In the genomic region with DNA sequence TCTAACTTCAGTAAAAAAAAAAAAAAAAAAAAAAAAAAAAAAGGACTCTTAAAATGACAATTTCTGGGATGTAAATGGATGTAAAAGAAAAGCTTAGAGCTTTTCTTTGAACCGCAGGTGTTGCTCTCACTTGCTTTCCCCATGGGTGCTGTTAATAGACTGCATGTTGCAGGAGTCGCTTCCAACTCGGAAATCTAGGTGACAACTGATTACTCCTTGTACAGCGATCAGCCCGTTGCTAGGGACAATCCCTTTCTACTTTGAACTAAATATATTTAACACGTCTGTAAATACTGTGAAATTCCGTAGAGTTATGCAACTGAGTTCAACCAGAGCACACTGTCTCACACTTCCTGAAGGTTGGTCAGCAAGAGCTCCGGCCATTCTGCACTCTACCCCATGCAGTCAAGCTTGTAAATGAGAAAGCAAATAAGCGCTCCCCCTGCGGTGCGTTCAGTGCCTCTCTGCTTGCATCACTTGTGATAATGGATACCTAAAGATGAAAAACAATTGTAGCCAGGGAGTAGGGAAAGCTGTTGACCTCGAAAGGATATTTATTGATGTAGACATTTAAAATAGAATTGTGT, we compare ENCODE assay signal across 10 mouse cellular contexts.
A peak's percentile ranks its signal among the peaks of the same experiment; 100 is the strongest.
DNase-seq lines count a peak whose midpoint lies in the region; ATAC-seq and TF ChIP-seq lines count a peak whose summit lies in the region.
"Had no signal": no experiment of that assay in that cellular context is flagged by ENCODE, and none has a peak within 500 bp of the region (broad histone marks: within the 10 kb centered on the region; RNA-seq: fewer than 3 reads in every experiment).

No protein-coding gene starts in this region.

- no peaks in the 10 kb centered on the region for H3K36me3 ChIP-seq in kidney, embryonic 16.5 days (ENCODE audit: insufficient read depth, low read length)
- no peaks in the 10 kb centered on the region for H3K36me3 ChIP-seq in hindbrain, embryonic 14.5 days (replicated peaks; ENCODE audit: control insufficient read depth, insufficient read depth)
- no peaks in the 10 kb centered on the region for H3K36me3 ChIP-seq in midbrain, postnatal 0 days (ENCODE audit: insufficient read depth, low read length)

- no peaks in the 10 kb centered on the region for H3K27me3 ChIP-seq in kidney, embryonic 16.5 days (ENCODE audit: insufficient read depth, low read length)
- no peaks in the 10 kb centered on the region for H3K27me3 ChIP-seq in hindbrain, embryonic 14.5 days (ENCODE audit: control insufficient read depth, insufficient read depth, low read length)
- no peaks in the 10 kb centered on the region for H3K27me3 ChIP-seq in midbrain, postnatal 0 days (ENCODE audit: insufficient read depth, low read length)
- H3K27me3 ChIP-seq: Patski had no signal

- no peak overlapping the region for H3K27ac ChIP-seq in kidney, embryonic 16.5 days (ENCODE audit: low read length)
- no peak overlapping the region for H3K27ac ChIP-seq in hindbrain, embryonic 14.5 days
- H3K27ac ChIP-seq in midbrain, postnatal 0 days (ENCODE audit: low read depth, low read length): no peak overlapping the region

- no peaks in the 10 kb centered on the region for H3K4me1 ChIP-seq in kidney, embryonic 16.5 days (ENCODE audit: insufficient read depth, low read length)
- peaks cover 6% of the 10 kb centered on the region; the same call in 1 of the 2 replicates for H3K4me1 ChIP-seq in hindbrain, embryonic 14.5 days (replicated peaks; ENCODE audit: control insufficient read depth, insufficient read depth, low read length)
- no peaks in the 10 kb centered on the region; the same call in 1 of the 2 replicates for H3K4me1 ChIP-seq in midbrain, postnatal 0 days (ENCODE audit: insufficient read depth, low read length)

- no peak for DNase-seq in kidney, adult 8-10 months
- DNase-seq in embryo, embryonic 10.5 days (ENCODE audit: low spot score): peak; percentile 54
- DNase-seq in hindbrain, embryonic 14.5 days (ENCODE audit: low spot score): peak; percentile 33
- DNase-seq in midbrain, postnatal 0 days (ENCODE audit: low spot score): peak; percentile 42
- DNase-seq in right cerebral cortex, postnatal 4 days: no peak
- no peak for DNase-seq in kidney, adult 18-20 months
- no peak for DNase-seq in urinary bladder, postnatal 4 days (ENCODE audit: low spot score in 2 of 2)
- DNase-seq: lung, postnatal 14 days had no signal

- 3% methylated on average over 12 of the region's 12 CpGs for WGBS in kidney, embryonic 16.5 days
- WGBS in hindbrain, embryonic 14.5 days: 7% methylated on average over 12 of the region's 12 CpGs
- WGBS in midbrain, postnatal 0 days: 7% methylated on average over 12 of the region's 12 CpGs

- TF ChIP-seq CTCF in midbrain, postnatal 0 days (IDR thresholded peaks at IDR 0.05): peak; percentile 14; the same call in 1 of the 2 replicates

- H3K4me3 ChIP-seq in kidney, embryonic 16.5 days (ENCODE audit: low read length): peak overlapping the region; percentile 24
- H3K4me3 ChIP-seq in hindbrain, embryonic 14.5 days (replicated peaks; ENCODE audit: low read length): 0 out of 2 replicates have a peak overlapping the region, but pooled peaks have one; percentile 6
- peak overlapping the region; percentile 21; the same call in 1 of the 2 replicates for H3K4me3 ChIP-seq in midbrain, postnatal 0 days (ENCODE audit: low read depth, low read length)

- peak overlapping the region; percentile 49 for H3K4me2 ChIP-seq in kidney, embryonic 16.5 days (replicated peaks; ENCODE audit: low read depth, low read length)
- H3K4me2 ChIP-seq in hindbrain, embryonic 14.5 days (replicated peaks): peak overlapping the region; percentile 50
- peak overlapping the region; percentile 48 for H3K4me2 ChIP-seq in midbrain, postnatal 0 days (ENCODE audit: low read depth, low read length, poor library complexity, severe bottlenecking)

- ATAC-seq in kidney, embryonic 16.5 days (ENCODE audit: low FRiP score, low TSS enrichment): peak; percentile 83; the same call in 1 of the 2 replicates
- ATAC-seq in hindbrain, embryonic 14.5 days (ENCODE audit: low FRiP score): peak; percentile 31; the same call in 1 of the 2 replicates
- no peak for ATAC-seq in midbrain, postnatal 0 days (ENCODE audit: low FRiP score)
- ATAC-seq: Patski had no signal

- no peak overlapping the region for H3K9ac ChIP-seq in kidney, embryonic 16.5 days (replicated peaks; ENCODE audit: low read length)
- no peak overlapping the region; the same call in 1 of the 2 replicates for H3K9ac ChIP-seq in hindbrain, embryonic 14.5 days
- no peak overlapping the region for H3K9ac ChIP-seq in midbrain, postnatal 0 days (replicated peaks; ENCODE audit: low read length, poor library complexity, severe bottlenecking)

- no peaks in the 10 kb centered on the region for H3K9me3 ChIP-seq in kidney, embryonic 16.5 days (ENCODE audit: low read length)
- no peaks in the 10 kb centered on the region for H3K9me3 ChIP-seq in hindbrain, embryonic 14.5 days (ENCODE audit: control insufficient read depth, low read length)
- H3K9me3 ChIP-seq in midbrain, postnatal 0 days (ENCODE audit: low read length): no peaks in the 10 kb centered on the region

Comparison
In these comparisons a context has a peak if more than half of its experiments do, and no peak if none do; other contexts are left out.
1. DNase-seq: peak in embryo, embryonic 10.5 days (single experiment), hindbrain, embryonic 14.5 days (single experiment) and midbrain, postnatal 0 days (single experiment); none in kidney, adult 8-10 months (0 of 2), right cerebral cortex, postnatal 4 days (single experiment), kidney, adult 18-20 months (single experiment) and urinary bladder, postnatal 4 days (0 of 2).
2. Peak in every context shown above with its lines, with median percentiles within 50 percentile points of each other: H3K4me2 ChIP-seq and H3K4me3 ChIP-seq.